Mouse (Mus musculus) A20 (cell line): ENCODE data around the gene Aurkaip1.
"Not testable (repeated sequence)": the region's sequence is repeated elsewhere in the genome, so short reads cannot be mapped to it uniquely, and the experiment has no call there.

Experiments
- DNase-seq: peaks from one replicate; pipeline ENCODE4 v3.0.0-alpha.2; 2011; ENCODE audit warnings: low read depth, low spot score

Aurkaip1 gene

GRCm38 (mm10) chr4:155831205-155831766, at the start of gene Aurkaip1:
Gene Aurkaip1, plus strand, starts transcription at chr4:155831272.
- peak; percentile 99 for DNase-seq

- no peak for DNase-seq
Observed at GRCm38 (mm10) chr4:155783486-155784080, 47.5 kb upstream of the Aurkaip1 start.

GRCm38 (mm10) chr4:155784081-155784701, 46.9 kb upstream of the Aurkaip1 start:
- DNase-seq: peak; percentile 79

- DNase-seq: no peak
Observed at GRCm38 (mm10) chr4:155785246-155785645, 45.8 kb upstream of the Aurkaip1 start.

- peak; percentile 37 for DNase-seq
Observed at GRCm38 (mm10) chr4:155785819-155786218, 45.3 kb upstream of the Aurkaip1 start, which contains the start of gene Tmem88b. Gene Tmem88b, minus strand, starts transcription at chr4:155785874.

- DNase-seq: no peak
Observed at GRCm38 (mm10) chr4:155788300-155788699, 42.8 kb upstream of the Aurkaip1 start.

- DNase-seq: not testable (repeated sequence)
Observed at GRCm38 (mm10) chr4:155788833-155789232, 42.2 kb upstream of the Aurkaip1 start.

GRCm38 (mm10) chr4:155790021-155790489, 41.0 kb upstream of the Aurkaip1 start, which contains the start of gene Ankrd65:
Gene Ankrd65, plus strand, starts transcription at chr4:155790439.
- no peak for DNase-seq

- no peak for DNase-seq
Observed at GRCm38 (mm10) chr4:155790650-155791161, 40.4 kb upstream of the Aurkaip1 start.

- peak; percentile 44 for DNase-seq
Observed at GRCm38 (mm10) chr4:155791240-155791933, 39.7 kb upstream of the Aurkaip1 start.

- DNase-seq: no peak
Observed at GRCm38 (mm10) chr4:155793730-155794129, 37.3 kb upstream of the Aurkaip1 start.

GRCm38 (mm10) chr4:155802075-155802474, 29.0 kb upstream of the Aurkaip1 start:
- DNase-seq: peak; percentile 34

GRCm38 (mm10) chr4:155802741-155803339, 28.2 kb upstream of the Aurkaip1 start, which contains the start of gene Mrpl20:
Gene Mrpl20, plus strand, starts transcription at chr4:155802878.
- DNase-seq: peak; percentile 83

GRCm38 (mm10) chr4:155803340-155804041, 27.6 kb upstream of the Aurkaip1 start:
- DNase-seq: peak; percentile 96

- DNase-seq: no peak
Observed at GRCm38 (mm10) chr4:155807841-155808240, 23.2 kb upstream of the Aurkaip1 start.

- peak; percentile 100 for DNase-seq
Observed at GRCm38 (mm10) chr4:155811929-155812664, 19.0 kb upstream of the Aurkaip1 start, which contains the start of gene Ccnl2. Gene Ccnl2, plus strand, starts transcription at chr4:155812489.

- DNase-seq: peak; percentile 51
Observed at GRCm38 (mm10) chr4:155812665-155813181, 18.3 kb upstream of the Aurkaip1 start.

GRCm38 (mm10) chr4:155817533-155817932, 13.5 kb upstream of the Aurkaip1 start:
- DNase-seq: no peak

GRCm38 (mm10) chr4:155821025-155821424, 10.0 kb upstream of the Aurkaip1 start:
- peak; percentile 53 for DNase-seq

- no peak for DNase-seq
Observed at GRCm38 (mm10) chr4:155823443-155823842, 7.6 kb upstream of the Aurkaip1 start.
